Mouse (Mus musculus): ENCODE data around the gene Cyp27b1. TPM values are rescaled to one million over a fixed set of nuclear protein-coding genes. Genes with fewer than 3 reads are reported as not detected.

Gene Cyp27b1
- polyA plus RNA-seq, 1 experiment from 2014 or later, result 0.21 TPM

DNA sequence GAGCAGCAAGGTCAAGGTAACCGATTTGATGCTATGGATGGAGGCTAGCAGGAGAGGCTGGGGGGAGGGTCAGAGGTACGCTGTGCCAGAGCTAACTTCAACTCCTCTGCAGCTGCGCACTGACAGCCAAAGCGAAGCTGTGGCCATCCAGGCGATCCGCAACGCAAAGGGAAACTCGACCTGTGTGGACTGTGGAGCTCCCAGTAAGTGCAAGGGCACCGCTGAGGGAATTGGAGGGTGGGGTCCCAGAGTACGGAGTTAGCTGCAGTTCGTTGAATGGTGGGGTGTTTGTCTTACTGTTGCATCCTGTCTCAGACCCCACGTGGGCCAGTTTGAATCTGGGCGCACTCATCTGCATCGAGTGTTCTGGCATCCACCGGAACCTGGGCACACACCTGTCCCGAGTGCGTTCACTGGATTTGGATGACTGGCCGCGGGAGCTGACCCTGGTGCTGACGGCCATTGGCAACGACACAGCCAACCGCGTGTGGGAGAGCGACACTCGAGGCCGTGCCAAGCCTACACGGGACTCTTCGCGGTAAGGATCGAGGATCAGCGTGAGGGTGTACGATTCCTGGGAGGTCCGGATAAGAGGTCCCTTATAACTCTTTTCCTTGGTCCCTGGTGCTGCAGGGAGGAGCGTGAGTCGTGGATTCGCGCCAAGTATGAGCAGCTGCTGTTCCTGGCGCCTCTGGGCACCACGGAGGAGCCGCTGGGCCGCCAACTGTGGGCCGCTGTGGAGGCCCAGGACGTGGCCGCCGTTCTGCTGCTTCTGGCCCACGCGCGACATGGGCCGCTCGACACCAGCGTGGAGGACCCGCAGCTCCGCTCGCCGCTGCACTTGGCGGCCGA, 42.7 kb downstream of the Cyp27b1 start:
- no peaks in the 10 kb centered on the region for H3K9me3 ChIP-seq (replicated peaks; ENCODE audit: control insufficient read depth, low read length)
- H3K4me3 ChIP-seq (replicated peaks; ENCODE audit: low read length), result peak overlapping the region; percentile 32
- no peak overlapping the region for H3K9ac ChIP-seq (ENCODE audit: low read length)
- ATAC-seq (ENCODE audit: insufficient read depth, low FRiP score), result no peak
- 11% methylated on average over 57 of the region's 57 CpGs for whole genome bisulfite sequencing
- H3K36me3 ChIP-seq (ENCODE audit: control insufficient read depth, insufficient read depth, low read length), result peaks cover under 1% of the 10 kb centered on the region; the same call in 1 of the 2 replicates
- peak overlapping the region; percentile 32 for H3K4me2 ChIP-seq (ENCODE audit: low read depth, low read length)
- peaks cover 45% of the 10 kb centered on the region for H3K27me3 ChIP-seq (ENCODE audit: control insufficient read depth, insufficient read depth, low read length)
- H3K27ac ChIP-seq (ENCODE audit: low read length), result no peak overlapping the region
- H3K4me1 ChIP-seq (ENCODE audit: control insufficient read depth, insufficient read depth, low read length), result peaks cover 17% of the 10 kb centered on the region

DNA sequence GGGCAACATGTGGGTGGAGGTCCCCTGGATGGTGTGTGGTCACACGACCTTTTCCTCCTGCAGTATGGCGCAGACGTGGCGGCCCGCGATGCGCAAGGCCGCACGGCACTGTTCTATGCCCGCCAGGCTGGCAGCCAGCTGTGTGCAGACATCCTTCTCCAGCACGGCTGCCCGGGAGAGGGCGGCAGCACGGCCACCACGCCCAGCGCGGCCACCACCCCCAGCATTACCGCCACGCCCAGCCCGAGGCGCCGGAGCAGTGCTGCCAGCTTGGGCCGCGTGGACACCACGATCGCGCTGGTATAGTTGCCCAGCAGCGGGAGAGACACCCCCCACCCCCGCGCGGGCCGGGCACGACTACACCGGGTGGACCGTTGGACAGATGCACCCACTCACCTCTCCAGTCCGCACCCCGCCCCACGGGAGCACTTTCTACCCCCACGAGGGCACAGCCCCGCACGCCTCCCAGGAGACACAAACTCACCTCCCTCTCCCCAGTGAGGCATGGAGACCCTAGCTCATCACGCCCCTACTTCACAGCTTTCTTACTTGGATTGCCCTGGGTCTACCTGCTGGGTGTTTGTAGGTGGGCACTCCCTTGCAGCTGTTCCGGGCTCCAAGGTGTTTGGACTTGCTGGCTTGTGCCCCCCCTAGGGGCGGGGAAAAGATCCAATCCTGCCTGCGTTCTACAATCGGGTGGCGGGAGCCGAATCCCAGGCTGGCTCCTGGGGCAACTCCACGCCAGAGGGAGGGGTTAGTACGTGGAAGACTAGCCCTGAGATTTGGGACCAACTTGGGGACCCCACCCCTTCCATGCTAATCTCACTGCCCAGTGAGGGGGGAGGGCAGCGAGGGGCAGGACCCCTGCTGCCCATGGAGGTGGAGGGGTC, 43.7 kb downstream of the Cyp27b1 start:
- H3K9me3 ChIP-seq (replicated peaks; ENCODE audit: control insufficient read depth, low read length), result no peaks in the 10 kb centered on the region
- no peak overlapping the region for H3K27ac ChIP-seq (ENCODE audit: low read length)
- peaks cover 10% of the 10 kb centered on the region; the same call in 1 of the 2 replicates for H3K36me3 ChIP-seq (ENCODE audit: control insufficient read depth, insufficient read depth, low read length)
- H3K4me3 ChIP-seq (replicated peaks; ENCODE audit: low read length), result peak overlapping the region; percentile 32
- 12% methylated on average over 51 of the region's 51 CpGs for WGBS
- H3K9ac ChIP-seq (ENCODE audit: low read length), result no peak overlapping the region
- ATAC-seq (ENCODE audit: insufficient read depth, low FRiP score), result peak; percentile 36; the same call in 1 of the 2 replicates
- H3K27me3 ChIP-seq (ENCODE audit: control insufficient read depth, insufficient read depth, low read length), result peaks cover 45% of the 10 kb centered on the region
- peak overlapping the region; percentile 32 for H3K4me2 ChIP-seq (ENCODE audit: low read depth, low read length)
- peaks cover 17% of the 10 kb centered on the region for H3K4me1 ChIP-seq (ENCODE audit: control insufficient read depth, insufficient read depth, low read length)

DNA sequence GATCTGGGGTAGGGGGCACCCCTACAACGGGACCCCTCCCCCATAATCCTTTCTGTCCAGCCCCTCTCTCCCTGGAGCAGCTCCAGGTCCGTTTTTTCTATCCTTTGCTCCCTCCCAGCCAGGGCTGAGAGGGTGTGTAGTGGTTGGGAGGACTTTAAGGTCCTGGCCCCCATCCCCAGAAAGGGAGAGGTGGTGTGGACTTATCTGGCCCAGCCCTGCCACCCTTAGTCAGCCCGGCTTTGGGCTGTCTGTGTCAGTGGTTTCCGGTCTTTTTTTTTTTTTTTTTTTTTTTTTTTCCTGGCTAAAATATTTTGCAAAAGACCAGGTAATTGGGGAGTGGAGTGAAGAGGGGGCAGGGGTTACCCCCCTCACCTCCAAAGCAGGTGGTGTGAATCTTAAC, 44.7 kb downstream of the Cyp27b1 start:
- no peak for ATAC-seq (ENCODE audit: insufficient read depth, low FRiP score)
- Histone ChIP-seq H3K4me1 (ENCODE audit: control insufficient read depth, insufficient read depth, low read length) (peaks cover 17% of the 10 kb centered on the region), H3K4me2 (ENCODE audit: low read depth, low read length) (no peak overlapping the region), H3K9ac (ENCODE audit: low read length) (no peak overlapping the region), H3K4me3 (replicated peaks; ENCODE audit: low read length) (no peak overlapping the region), H3K9me3 (replicated peaks; ENCODE audit: control insufficient read depth, low read length) (no peaks in the 10 kb centered on the region), H3K36me3 (ENCODE audit: control insufficient read depth, insufficient read depth, low read length) (peaks cover 10% of the 10 kb centered on the region; the same call in 1 of the 2 replicates), H3K27ac (ENCODE audit: low read length) (no peak overlapping the region), H3K27me3 (ENCODE audit: control insufficient read depth, insufficient read depth, low read length) (peaks cover 41% of the 10 kb centered on the region)
- 40% methylated on average over 4 of the region's 4 CpGs for whole genome bisulfite sequencing

DNA sequence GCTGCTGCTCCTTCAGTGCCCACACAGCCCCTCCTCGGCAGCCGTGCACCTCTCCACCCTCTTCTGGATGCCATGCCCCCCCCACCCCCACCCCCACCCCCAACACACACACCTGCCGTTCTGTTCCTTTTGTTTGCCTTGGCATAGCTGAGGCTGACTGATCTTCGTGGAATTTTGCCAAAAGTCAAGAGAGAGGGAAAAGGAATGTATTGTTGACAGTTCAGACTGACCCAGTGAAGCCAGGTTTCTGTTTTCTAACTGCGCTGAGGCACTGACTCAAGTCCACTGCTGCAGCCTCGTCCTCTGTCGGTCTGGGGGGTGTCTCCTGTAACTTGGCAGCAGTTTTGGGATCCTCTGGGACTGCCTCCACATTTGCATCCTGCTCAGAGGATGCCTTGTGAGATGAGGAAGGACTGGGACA, 46.3 kb downstream of the Cyp27b1 start:
- ATAC-seq (ENCODE audit: insufficient read depth, low FRiP score), result peak; percentile 44; the same call in 1 of the 2 replicates
- H3K4me2 ChIP-seq (ENCODE audit: low read depth, low read length), result no peak overlapping the region
- no peak overlapping the region for H3K9ac ChIP-seq (ENCODE audit: low read length)
- H3K27me3 ChIP-seq (ENCODE audit: control insufficient read depth, insufficient read depth, low read length), result peaks cover 37% of the 10 kb centered on the region
- no peaks in the 10 kb centered on the region for H3K9me3 ChIP-seq (replicated peaks; ENCODE audit: control insufficient read depth, low read length)
- 26% methylated on average over 7 of the region's 7 CpGs for WGBS
- no peak overlapping the region for H3K27ac ChIP-seq (ENCODE audit: low read length)
- peaks cover 10% of the 10 kb centered on the region; the same call in 1 of the 2 replicates for H3K36me3 ChIP-seq (ENCODE audit: control insufficient read depth, insufficient read depth, low read length)
- H3K4me3 ChIP-seq (replicated peaks; ENCODE audit: low read length), result no peak overlapping the region
- peaks cover 17% of the 10 kb centered on the region for H3K4me1 ChIP-seq (ENCODE audit: control insufficient read depth, insufficient read depth, low read length)

DNA sequence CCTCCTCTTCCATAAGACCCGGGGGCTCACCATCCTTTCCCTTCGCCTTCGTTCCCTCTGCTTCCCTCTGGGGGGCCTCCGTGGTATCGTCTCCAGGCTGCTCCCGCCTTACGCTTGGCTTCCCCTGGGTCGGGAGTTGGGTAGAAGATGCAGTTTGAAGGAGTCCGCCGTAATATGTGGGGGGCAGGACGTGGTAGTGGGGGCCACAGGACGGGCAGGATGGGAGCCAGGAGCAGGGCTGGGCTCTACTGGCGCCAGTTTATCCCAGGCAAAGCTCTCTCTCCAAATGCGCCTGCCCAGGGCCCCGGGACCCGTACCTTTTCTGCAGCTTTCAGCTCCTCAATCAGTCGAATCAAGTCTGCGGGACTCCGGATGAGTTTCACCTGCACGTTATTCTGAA, 50.5 kb downstream of the Cyp27b1 start:
- WGBS, result 79% methylated on average over 20 of the region's 20 CpGs
- H3K4me2 ChIP-seq (ENCODE audit: low read depth, low read length), result no peak overlapping the region

DNA sequence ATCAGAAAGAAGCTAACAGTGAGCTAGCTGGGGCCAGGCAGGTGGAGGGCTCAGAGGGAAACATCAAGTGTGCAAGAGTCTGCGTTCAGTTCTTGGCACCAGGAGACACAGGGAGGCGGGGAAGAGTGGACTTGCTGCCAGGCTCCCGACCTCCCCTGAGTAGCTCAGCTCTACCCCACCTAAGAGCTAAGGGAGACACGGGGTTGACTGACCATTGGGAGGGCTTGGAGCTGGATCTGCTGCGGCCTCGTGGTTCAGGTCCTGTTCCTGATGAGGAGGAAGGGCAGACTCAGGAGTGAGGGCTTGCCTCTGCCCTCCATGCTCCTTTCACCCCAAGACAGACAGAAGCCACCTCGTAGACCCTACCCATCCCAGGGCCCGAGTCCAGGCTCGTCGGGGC, 51.1 kb downstream of the Cyp27b1 start:
- Histone ChIP-seq H3K4me2 (ENCODE audit: low read depth, low read length) (no peak overlapping the region), H3K9ac (ENCODE audit: low read length) (no peak overlapping the region), H3K27ac (ENCODE audit: low read length) (no peak overlapping the region), H3K36me3 (ENCODE audit: control insufficient read depth, insufficient read depth, low read length) (peaks cover 10% of the 10 kb centered on the region; the same call in 1 of the 2 replicates), H3K4me3 (replicated peaks; ENCODE audit: low read length) (no peak overlapping the region), H3K4me1 (ENCODE audit: control insufficient read depth, insufficient read depth, low read length) (peaks cover 5% of the 10 kb centered on the region; the same call in 1 of the 2 replicates), H3K9me3 (replicated peaks; ENCODE audit: control insufficient read depth, low read length) (no peaks in the 10 kb centered on the region), H3K27me3 (ENCODE audit: control insufficient read depth, insufficient read depth, low read length) (no peaks in the 10 kb centered on the region)
- no peak for ATAC-seq (ENCODE audit: insufficient read depth, low FRiP score)
- WGBS, result 86% methylated on average over 10 of the region's 10 CpGs

More for the DNA sequence above, 50.5 kb downstream of the Cyp27b1 start:
- Histone ChIP-seq H3K27ac (ENCODE audit: low read length) (no peak overlapping the region), H3K27me3 (ENCODE audit: control insufficient read depth, insufficient read depth, low read length) (no peaks in the 10 kb centered on the region), H3K36me3 (ENCODE audit: control insufficient read depth, insufficient read depth, low read length) (peaks cover 10% of the 10 kb centered on the region; the same call in 1 of the 2 replicates), H3K4me3 (replicated peaks; ENCODE audit: low read length) (no peak overlapping the region), H3K9me3 (replicated peaks; ENCODE audit: control insufficient read depth, low read length) (no peaks in the 10 kb centered on the region), H3K9ac (ENCODE audit: low read length) (no peak overlapping the region), H3K4me1 (ENCODE audit: control insufficient read depth, insufficient read depth, low read length) (peaks cover 5% of the 10 kb centered on the region; the same call in 1 of the 2 replicates)
- ATAC-seq (ENCODE audit: insufficient read depth, low FRiP score), result no peak

DNA sequence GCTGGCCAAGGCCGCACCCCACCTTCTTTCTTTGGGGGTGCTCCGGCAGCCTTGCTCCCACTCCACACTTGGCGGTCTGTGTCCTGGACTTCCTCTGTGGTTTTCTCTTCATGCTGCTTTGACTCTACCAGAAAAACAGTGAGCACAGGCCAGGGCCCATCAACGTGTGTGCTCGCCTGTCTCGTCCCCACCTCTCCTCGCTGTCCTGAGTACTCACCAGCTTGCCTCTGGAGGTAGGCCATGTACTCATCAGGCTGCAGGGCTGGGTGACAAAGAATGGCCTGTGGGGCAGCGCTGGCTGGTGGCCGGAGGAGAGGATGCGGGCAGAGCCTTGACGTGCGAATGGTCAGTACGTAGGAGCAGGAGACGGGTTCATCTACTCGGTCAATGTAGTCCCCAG, 51.8 kb downstream of the Cyp27b1 start:
- ATAC-seq (ENCODE audit: insufficient read depth, low FRiP score), result no peak
- WGBS, result 90% methylated on average over 15 of the region's 15 CpGs

DNA sequence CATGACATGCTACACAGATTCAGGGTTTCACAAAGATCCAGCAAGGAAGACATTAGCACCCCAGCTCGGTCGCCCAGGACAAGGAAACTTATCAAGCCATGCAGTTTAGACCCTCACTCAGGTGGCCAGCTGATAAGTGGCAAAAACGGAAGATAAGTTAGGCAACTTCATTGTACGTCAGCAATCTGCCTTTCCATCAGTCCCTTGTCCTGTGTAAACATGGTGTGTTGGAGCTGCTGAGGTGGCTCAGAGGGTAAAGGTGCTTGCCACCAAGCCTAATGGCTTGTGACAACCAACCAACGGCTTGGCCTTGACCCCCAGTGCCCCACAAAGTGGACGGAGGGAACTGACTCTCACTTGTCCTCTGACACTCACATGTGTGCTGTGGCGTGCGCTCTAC, 52.4 kb downstream of the Cyp27b1 start:
- Histone ChIP-seq H3K36me3 (ENCODE audit: control insufficient read depth, insufficient read depth, low read length) (peaks cover 10% of the 10 kb centered on the region; the same call in 1 of the 2 replicates), H3K9me3 (replicated peaks; ENCODE audit: control insufficient read depth, low read length) (no peaks in the 10 kb centered on the region), H3K4me3 (replicated peaks; ENCODE audit: low read length) (no peak overlapping the region), H3K27ac (ENCODE audit: low read length) (no peak overlapping the region), H3K4me2 (ENCODE audit: low read depth, low read length) (no peak overlapping the region), H3K4me1 (ENCODE audit: control insufficient read depth, insufficient read depth, low read length) (no peaks in the 10 kb centered on the region), H3K27me3 (ENCODE audit: control insufficient read depth, insufficient read depth, low read length) (no peaks in the 10 kb centered on the region), H3K9ac (ENCODE audit: low read length) (no peak overlapping the region)
- ATAC-seq (ENCODE audit: insufficient read depth, low FRiP score), result no peak
- WGBS, result 63% methylated on average over 8 of the region's 8 CpGs

More for the DNA sequence above, 51.8 kb downstream of the Cyp27b1 start:
- Histone ChIP-seq H3K4me3 (replicated peaks; ENCODE audit: low read length) (no peak overlapping the region), H3K27ac (ENCODE audit: low read length) (no peak overlapping the region), H3K9me3 (replicated peaks; ENCODE audit: control insufficient read depth, low read length) (no peaks in the 10 kb centered on the region), H3K4me1 (ENCODE audit: control insufficient read depth, insufficient read depth, low read length) (peaks cover 1% of the 10 kb centered on the region; the same call in 1 of the 2 replicates), H3K4me2 (ENCODE audit: low read depth, low read length) (no peak overlapping the region), H3K9ac (ENCODE audit: low read length) (no peak overlapping the region), H3K27me3 (ENCODE audit: control insufficient read depth, insufficient read depth, low read length) (no peaks in the 10 kb centered on the region), H3K36me3 (ENCODE audit: control insufficient read depth, insufficient read depth, low read length) (peaks cover 10% of the 10 kb centered on the region; the same call in 1 of the 2 replicates)

All from stomach, embryonic 16.5 days (tissue).